Mouse (Mus musculus): ENCODE measurements around the gene Taar7e.
"Not testable (repeated sequence)": the region's sequence is repeated elsewhere in the genome, so short reads cannot be mapped to it uniquely, and the experiment has no call there.

The Taar7e gene

GRCm38 (mm10) chr10:24037314-24037713 lies at the start of gene Taar7e:
Gene Taar7e, plus strand, starts transcription at chr10:24037614.
- no peak for DNase-seq (ENCODE audit: low spot score)

DNA sequence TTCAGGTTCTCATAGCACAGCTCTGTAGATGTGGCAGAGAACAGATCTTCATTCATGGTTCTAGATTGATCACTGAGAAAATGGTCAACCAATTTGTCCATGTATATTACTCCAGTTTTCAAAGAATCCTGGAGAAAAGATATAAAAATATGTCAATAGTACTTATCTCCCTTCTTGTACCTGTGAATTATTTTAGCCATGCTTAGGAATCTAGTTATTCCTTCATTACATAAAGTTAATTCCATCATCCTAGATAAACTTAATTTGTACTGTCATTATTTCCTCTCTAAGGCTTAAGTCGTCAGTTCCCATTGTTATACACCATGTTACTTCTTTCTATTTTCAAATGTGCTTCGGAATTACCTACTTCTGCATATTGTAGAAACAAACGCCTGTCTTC lies 44.0 kb upstream of the Taar7e start, which contains the start of gene Taar7a:
Gene Taar7a (minus strand): TSS at position 101 of the 400 bp plus-strand sequence.
- DNase-seq (ENCODE audit: low spot score) = no peak

- no peak for DNase-seq (ENCODE audit: low spot score)
Observed at GRCm38 (mm10) chr10:23999639-24000038, 37.8 kb upstream of the Taar7e start, which contains the start of gene Taar7b. Gene Taar7b, plus strand, starts transcription at chr10:23999939.

- no peak for DNase-seq (ENCODE audit: low spot score)
Observed at GRCm38 (mm10) chr10:24006442-24006841, 31.0 kb upstream of the Taar7e start.

- DNase-seq (ENCODE audit: low spot score) = peak; percentile 48
Observed at GRCm38 (mm10) chr10:24007034-24007433, 30.4 kb upstream of the Taar7e start.

DNA sequence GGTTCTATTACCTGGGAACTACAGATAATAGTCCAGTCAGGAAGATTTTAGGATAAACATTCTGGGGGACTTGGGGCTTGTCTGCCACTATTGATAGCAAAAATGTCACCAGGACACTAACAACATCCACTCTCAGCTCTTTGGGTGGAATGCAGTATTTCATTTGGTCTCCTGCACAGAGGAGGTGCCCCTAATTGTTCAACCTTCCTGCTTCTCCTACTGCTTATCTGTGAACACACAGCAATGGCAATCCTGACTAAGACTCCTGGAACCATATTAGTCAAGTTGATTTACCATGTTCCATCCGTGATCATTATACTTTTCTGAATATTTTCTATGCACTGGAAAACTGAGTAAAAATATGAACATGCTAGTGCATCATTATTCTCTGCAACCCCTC lies 29.3 kb upstream of the Taar7e start:
- DNase-seq (ENCODE audit: low spot score) = no peak

DNA sequence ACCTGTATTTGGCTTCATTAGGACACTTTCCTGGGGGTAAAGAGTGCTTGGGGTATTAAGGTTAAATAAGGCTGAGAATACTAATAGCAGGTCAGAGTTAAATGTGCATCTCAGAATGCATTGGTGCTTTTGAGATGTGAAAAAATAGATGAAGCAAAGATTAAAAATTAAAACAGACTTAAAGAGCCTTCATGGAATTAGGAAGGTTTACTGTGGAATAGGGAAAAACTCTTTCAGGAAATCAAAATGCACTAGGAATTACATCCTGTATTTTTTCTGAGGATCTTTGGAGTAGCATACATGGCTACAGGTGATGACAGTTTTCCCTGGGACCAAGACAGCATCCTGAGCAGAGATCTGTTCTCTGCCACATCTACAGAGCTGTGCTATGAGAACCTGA lies 10.5 kb upstream of the Taar7e start, which contains the start of gene Taar7d:
Gene Taar7d (plus strand): TSS at position 301 of the 400 bp plus-strand sequence.
- DNase-seq (ENCODE audit: low spot score) = no peak

DNA sequence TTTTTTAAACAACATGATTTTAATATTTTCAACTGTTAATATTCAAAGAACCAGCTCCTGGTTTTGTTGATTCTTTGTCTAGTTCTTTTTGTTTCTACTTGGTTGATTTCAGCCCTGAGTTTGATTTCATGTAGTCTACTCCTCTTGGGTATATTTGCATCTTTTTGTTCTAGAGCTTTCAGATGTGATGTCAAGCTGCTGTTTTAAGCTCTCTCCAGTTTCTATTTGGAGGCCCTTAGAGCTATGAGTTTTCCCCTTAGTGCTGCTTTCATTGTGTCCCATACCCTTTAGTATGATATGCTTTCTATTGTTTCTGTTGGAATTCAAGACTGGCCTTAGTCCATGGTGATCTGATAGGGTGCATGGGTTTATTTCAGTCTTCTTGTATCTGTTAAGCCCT lies 6.1 kb upstream of the Taar7e start:
- no peak for DNase-seq (ENCODE audit: low spot score)

DNA sequence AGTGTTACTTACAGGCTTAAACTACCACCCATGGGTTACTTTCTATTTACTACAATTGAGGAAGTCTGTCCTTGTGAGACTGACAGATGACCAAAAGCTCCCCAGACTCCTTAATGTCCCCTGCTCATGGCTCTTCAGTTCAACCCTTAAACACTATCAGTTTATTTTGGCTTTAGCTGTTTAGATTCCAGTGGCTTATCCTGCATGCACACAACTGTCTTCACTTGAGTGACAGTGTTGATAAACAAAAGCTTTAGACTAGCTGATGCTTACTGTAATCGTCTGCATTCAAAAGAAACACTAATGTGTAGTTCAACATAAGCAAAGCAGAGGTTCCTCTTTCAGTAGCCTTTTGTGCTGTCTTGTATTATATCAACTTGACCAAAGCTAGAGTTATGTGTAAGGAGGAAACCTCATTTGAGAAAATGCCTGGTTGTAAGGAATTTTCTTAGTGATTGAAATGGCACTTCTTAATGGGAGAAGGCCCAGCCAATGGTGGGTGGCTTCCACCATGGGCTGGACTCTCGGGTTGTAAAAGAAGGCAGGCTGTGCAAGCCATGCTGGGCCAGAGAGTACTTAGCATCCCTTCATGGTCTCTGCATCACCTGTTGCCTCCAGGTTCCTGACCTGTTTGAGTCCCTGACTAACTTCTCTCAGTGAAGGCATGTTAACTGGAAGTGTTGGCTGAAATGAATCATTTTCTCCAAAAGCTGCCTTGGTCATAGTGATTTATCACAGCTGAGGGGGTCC lies 2.9 kb downstream of the Taar7e start:
- peak; percentile 34 for DNase-seq (ENCODE audit: low spot score)

- no peak for DNase-seq (ENCODE audit: low spot score)
Observed at GRCm38 (mm10) chr10:24049210-24049609, 11.8 kb downstream of the Taar7e start, which contains the start of gene Taar7f. Gene Taar7f, plus strand, starts transcription at chr10:24049510.

DNA sequence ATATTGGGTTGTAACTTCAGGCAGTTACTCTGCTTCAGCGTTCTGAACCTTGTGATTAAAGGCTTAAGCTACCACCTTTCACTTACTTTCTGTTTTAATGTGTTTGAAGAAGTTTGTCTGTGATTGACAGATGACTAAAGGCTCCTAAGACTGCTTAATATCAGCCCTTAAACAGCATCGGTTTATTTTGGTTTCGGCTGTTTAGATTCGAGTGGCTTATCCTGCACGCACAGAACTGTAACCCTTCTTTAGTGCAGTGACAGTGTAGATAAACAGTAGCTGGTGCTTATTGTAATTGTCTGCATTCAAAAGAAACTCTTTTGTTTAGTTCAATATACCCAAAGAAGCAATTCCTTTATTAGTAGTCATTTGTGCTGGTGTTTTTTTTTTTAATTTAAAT lies 14.6 kb downstream of the Taar7e start:
- DNase-seq (ENCODE audit: low spot score) = no peak

- no peak for DNase-seq (ENCODE audit: low spot score)
Observed at GRCm38 (mm10) chr10:24058986-24059385, 21.6 kb downstream of the Taar7e start.

DNA sequence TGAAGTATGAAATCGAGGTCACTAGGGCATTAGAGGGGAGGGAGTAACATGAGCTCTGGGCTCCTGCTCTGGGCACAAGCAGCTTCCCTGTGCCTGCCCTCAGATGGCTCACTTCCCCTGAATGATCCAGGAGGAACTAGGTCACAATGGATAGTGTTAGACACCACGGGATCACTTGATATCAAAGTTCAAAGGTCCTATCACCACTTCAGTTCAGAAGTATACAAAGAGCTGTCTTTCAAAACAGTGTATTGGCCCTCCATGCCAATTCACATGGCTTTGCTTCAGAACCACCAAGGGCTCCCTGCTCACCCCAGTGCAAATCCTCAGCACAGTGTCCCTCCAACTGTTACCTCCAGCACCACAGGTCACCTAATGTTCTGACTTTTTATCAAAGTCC lies 37.3 kb downstream of the Taar7e start:
- DNase-seq (ENCODE audit: low spot score) = not testable (repeated sequence)

DNA sequence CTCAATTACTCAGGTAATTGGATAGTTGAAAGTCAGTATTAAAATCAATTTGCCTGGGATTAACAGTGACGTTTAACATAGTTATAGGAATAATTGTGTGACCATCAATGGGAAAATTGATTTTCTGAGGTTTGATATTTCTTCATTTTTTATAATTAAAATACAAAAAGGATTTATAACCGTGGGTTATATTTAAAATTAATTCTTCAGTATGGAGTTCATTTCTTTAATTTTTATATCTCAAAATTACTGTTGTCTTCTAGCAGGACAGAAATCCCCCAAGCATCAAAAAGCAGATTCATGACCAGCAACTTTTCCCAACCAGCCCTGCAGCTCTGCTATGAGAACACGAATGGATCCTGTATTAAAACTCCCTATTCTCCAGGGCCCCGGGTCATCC lies 38.8 kb downstream of the Taar7e start, which contains the start of gene Taar8a:
Gene Taar8a (plus strand): TSS at position 301 of the 400 bp plus-strand sequence.
- not testable (repeated sequence) for DNase-seq (ENCODE audit: low spot score)

- peak; percentile 39 for DNase-seq (ENCODE audit: low spot score)
Observed at GRCm38 (mm10) chr10:24080166-24080565, 42.8 kb downstream of the Taar7e start.

GRCm38 (mm10) chr10:24085936-24086335 lies 48.5 kb downstream of the Taar7e start:
- DNase-seq (ENCODE audit: low spot score) = no peak

DNA sequence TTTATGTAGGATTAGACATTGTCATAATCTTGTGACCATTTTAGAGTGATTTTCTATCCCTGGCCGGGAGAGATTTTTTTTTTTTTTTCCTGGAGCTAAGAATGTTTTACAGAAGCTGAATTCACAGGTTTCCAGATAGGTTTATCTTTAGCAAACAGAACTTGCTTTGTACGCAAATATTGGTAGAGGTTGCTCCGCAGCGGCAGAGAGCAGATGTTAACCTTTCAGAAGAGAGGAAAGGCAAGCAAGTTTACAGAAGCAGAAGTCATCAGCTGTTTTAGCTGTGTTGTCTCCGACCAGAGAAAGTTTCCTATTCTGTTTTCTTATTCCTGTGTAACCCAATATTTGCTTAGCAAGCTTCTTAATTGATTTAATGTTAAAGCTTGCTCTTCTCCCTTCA lies 49.1 kb downstream of the Taar7e start:
- DNase-seq (ENCODE audit: low spot score) = no peak

DNA sequence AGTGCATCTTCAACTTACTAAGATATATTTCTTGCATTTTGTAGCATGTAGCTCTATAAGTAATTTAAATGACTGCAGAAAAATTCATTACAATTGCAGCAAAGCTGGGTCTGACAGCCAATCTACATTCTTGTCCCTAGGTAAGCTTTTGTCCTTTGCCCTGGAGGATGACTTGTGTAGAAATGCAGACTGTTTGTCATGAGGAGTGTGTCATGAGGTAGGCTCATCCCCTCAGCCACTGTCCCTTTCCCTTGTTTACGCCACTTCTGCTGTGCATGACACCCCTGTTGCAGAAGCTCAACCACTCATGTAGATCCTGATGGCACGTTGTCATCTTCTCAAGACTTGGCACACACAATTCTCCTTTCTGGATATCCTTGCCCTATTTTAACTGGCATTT lies 49.8 kb downstream of the Taar7e start:
- no peak for DNase-seq (ENCODE audit: low spot score)

Measured in c-Kit-positive CD71-positive TER-119-positive erythroid progenitor cells, embryonic 14.5 days (primary cell).